Mouse (Mus musculus): Measurements from ENCODE around the gene Twnk. TPM values are rescaled to one million over a fixed set of nuclear protein-coding genes. Genes with fewer than 3 reads are reported as not detected.

The Twnk gene
- polyA plus RNA-seq, 1 experiment from 2014 or later = 24.0 TPM

- Histone ChIP-seq H3K4me2 (replicated peaks) (peak within 1 kb of the TSS; percentile 89), H3K36me3 (peaks cover 48% of the 10 kb centered on the region)
- WGBS = under 1% methylated on average over 82 of the region's 82 CpGs
Observed at GRCm38 (mm10) chr19:45005957-45006712, 672 bp downstream of the Twnk start, which contains the start of gene Mrpl43. Gene Mrpl43, minus strand, starts transcription at chr19:45006442.

DNA sequence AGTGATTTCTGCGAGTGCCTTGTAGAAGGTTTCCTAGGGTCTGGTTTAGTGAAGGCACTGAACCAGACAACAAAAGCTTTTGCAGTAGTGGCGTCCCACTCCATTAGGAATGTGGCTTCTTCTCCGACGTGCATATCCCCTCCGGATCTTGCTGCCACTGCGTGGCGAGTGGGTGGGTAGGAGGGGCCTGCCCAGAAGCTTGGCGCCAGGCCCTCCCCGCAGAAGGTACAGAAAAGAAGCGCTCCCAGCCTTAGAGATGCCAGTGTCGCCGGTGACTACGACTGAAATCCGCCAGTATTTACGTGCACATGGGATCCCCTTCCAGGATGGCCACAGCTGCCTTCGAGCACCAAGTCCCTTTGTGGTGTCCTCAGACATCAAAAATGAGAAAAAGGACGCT, 1.6 kb downstream of the Twnk start:
- H3K36me3 ChIP-seq = peaks cover 48% of the 10 kb centered on the region
- peak overlapping the region; percentile 34 for H3K27ac ChIP-seq (replicated peaks)
- peak overlapping the region; percentile 89 for H3K4me2 ChIP-seq (replicated peaks)
- 36% methylated on average over 17 of the region's 17 CpGs for WGBS
- no peaks in the 10 kb centered on the region for H3K9me3 ChIP-seq
- peak overlapping the region; percentile 89 for H3K4me3 ChIP-seq
- no peaks in the 10 kb centered on the region for H3K27me3 ChIP-seq
- peak overlapping the region; percentile 80 for H3K9ac ChIP-seq (replicated peaks)
- H3K4me1 ChIP-seq = peaks cover 35% of the 10 kb centered on the region
- no peak for ATAC-seq (replicated peaks)

More at GRCm38 (mm10) chr19:45005957-45006712, 672 bp downstream of the Twnk start, which contains the start of gene Mrpl43:
- H3K4me1 ChIP-seq = peaks cover 35% of the 10 kb centered on the region
- peak within 1 kb of the TSS; percentile 70 for H3K27ac ChIP-seq (replicated peaks)
- peak; percentile 94 for ATAC-seq (replicated peaks)
- peak within 1 kb of the TSS; percentile 89 for H3K4me3 ChIP-seq
- peak within 1 kb of the TSS; percentile 80 for H3K9ac ChIP-seq (replicated peaks)
- no peaks in the 10 kb centered on the region for H3K9me3 ChIP-seq
- H3K27me3 ChIP-seq = no peaks in the 10 kb centered on the region

- H3K4me3 ChIP-seq = peak overlapping the region; percentile 89
- H3K36me3 ChIP-seq = peaks cover 43% of the 10 kb centered on the region
- H3K4me1 ChIP-seq = peaks cover 40% of the 10 kb centered on the region
- 0 out of 2 replicates have a peak overlapping the region, but pooled peaks have one; percentile 34 for H3K27ac ChIP-seq (replicated peaks)
- no peaks in the 10 kb centered on the region for H3K9me3 ChIP-seq
- no peaks in the 10 kb centered on the region for H3K27me3 ChIP-seq
- ATAC-seq (replicated peaks) = no peak
- peak overlapping the region; percentile 89 for H3K4me2 ChIP-seq (replicated peaks)
- WGBS = 93% methylated on average over 20 of the region's 20 CpGs
- 0 out of 2 replicates have a peak overlapping the region, but pooled peaks have one; percentile 80 for H3K9ac ChIP-seq (replicated peaks)
Observed at GRCm38 (mm10) chr19:45007425-45008191, 2.1 kb downstream of the Twnk start.

DNA sequence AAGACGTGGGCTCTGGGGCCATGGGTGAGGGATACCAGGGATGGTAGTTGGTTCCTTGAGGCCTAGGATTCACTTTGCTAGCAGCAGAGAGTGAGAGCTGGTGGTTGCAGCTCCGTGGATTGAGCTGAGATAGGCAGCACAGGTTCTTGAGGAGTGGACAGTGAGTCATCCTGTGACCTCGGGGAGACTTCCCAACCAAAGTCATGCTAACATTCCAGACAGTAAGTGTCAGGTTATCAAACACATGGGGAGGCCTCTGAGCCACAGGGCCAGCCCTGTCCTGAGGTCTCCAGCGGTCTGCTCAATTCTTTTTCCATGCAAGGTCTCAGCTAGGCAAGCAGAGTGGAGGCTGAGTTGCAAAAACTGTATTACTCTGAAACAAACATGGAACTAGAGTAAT, 5.2 kb downstream of the Twnk start:
- Histone ChIP-seq H3K9ac (replicated peaks) (no peak overlapping the region), H3K4me1 (peaks cover 49% of the 10 kb centered on the region), H3K36me3 (peaks cover 27% of the 10 kb centered on the region), H3K27ac (replicated peaks) (no peak overlapping the region), H3K4me2 (replicated peaks) (no peak overlapping the region), H3K9me3 (no peaks in the 10 kb centered on the region), H3K27me3 (no peaks in the 10 kb centered on the region), H3K4me3 (no peak overlapping the region)
- no peak for ATAC-seq (replicated peaks)
- 89% methylated on average over 4 of the region's 4 CpGs for WGBS

DNA sequence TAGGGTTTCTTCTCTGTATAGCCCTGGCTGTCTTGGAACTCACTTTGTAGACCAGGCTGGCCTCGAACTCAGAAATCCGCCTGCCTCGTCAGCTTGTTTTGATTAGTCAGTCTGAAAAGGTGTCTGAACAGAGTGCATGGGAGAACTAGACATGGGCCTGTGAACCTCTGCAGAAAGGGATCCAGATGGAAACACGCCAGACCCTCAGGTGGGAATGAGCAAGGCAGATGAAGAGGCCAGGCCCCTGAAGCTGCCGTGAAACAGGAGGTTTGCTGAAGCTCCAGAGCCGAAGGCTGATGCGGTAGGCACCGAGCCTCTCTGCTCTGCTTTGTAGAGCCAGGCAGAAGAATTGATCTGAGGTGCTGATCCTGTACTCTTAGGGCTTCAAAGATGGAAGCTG, 6.8 kb downstream of the Twnk start:
- 0 out of 2 replicates have a peak overlapping the region, but pooled peaks have one; percentile 9 for H3K9ac ChIP-seq (replicated peaks)

DNA sequence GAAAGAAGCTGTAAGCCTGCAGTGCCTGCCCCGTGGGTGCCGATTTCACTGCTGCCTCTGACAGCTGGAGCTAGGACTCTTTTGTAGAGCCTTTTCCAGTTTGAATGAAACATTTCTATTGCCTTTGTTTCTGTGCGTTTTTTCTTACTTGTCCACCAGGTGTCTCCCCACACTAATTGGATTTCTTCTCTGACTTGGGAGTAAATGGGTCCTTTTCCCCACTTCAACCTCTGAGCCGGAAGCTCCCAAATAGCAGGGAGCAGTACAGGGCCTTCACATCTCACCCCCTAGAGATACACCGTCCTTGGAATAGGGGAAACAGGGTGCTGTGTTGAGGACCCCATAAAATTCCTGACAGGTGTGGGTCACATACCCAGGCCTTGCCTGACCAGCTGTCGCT, 7.2 kb downstream of the Twnk start:
- H3K36me3 ChIP-seq = peaks cover 27% of the 10 kb centered on the region
- WGBS = 29% methylated on average over 6 of the region's 6 CpGs
- H3K27ac ChIP-seq (replicated peaks) = peak overlapping the region; percentile 67
- H3K4me3 ChIP-seq = no peak overlapping the region
- H3K9ac ChIP-seq (replicated peaks) = 0 out of 2 replicates have a peak overlapping the region, but pooled peaks have one; percentile 9
- H3K9me3 ChIP-seq = no peaks in the 10 kb centered on the region
- peaks cover 55% of the 10 kb centered on the region for H3K4me1 ChIP-seq
- no peak for ATAC-seq (replicated peaks)
- H3K4me2 ChIP-seq (replicated peaks) = no peak overlapping the region
- no peaks in the 10 kb centered on the region for H3K27me3 ChIP-seq

More for the DNA sequence above, 6.8 kb downstream of the Twnk start:
- WGBS = 78% methylated on average over 8 of the region's 8 CpGs
- H3K9me3 ChIP-seq = no peaks in the 10 kb centered on the region
- H3K27me3 ChIP-seq = no peaks in the 10 kb centered on the region
- peaks cover 57% of the 10 kb centered on the region for H3K4me1 ChIP-seq
- peak overlapping the region; percentile 67 for H3K27ac ChIP-seq (replicated peaks)
- peaks cover 27% of the 10 kb centered on the region for H3K36me3 ChIP-seq
- no peak for ATAC-seq (replicated peaks)
- no peak overlapping the region for H3K4me3 ChIP-seq
- no peak overlapping the region for H3K4me2 ChIP-seq (replicated peaks)

DNA sequence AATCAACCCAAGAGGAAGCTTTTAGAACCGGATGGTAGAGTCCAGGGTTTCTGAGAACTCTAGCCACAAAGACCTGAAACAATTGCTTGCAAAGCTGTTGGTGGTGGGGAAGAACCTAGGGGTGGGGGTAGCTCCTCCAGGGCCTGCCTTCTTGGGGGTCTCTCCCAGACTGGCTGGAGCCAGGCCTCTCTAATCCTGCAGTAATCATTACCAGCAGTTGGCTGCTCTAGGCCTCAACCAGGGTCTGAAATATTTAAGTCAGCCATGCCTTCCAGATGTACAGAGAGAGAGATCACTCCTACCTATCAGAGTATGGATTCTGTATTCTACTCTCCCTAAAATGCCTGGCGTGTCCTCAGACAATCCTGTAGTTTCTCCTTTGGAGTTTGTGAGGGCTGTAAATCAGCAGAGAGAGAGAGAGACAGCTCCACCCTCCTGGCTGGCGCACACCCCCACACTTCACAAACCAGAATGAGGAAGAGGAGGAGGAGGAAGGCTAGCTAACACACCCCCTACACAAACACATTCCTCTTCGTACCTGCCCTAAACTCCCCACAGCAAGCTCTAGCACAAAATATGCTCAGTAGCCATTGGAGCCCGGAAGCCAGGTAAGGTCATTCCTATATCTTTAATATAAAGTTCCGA, 8.2 kb downstream of the Twnk start:
- no peaks in the 10 kb centered on the region for H3K9me3 ChIP-seq
- H3K4me2 ChIP-seq (replicated peaks) = no peak overlapping the region
- ATAC-seq (replicated peaks) = no peak
- peaks cover 49% of the 10 kb centered on the region for H3K4me1 ChIP-seq
- no peaks in the 10 kb centered on the region for H3K27me3 ChIP-seq
- H3K27ac ChIP-seq (replicated peaks) = no peak overlapping the region
- no peak overlapping the region for H3K9ac ChIP-seq (replicated peaks)
- peaks cover 27% of the 10 kb centered on the region for H3K36me3 ChIP-seq
- 71% methylated on average over 6 of the region's 6 CpGs for WGBS
- no peak overlapping the region for H3K4me3 ChIP-seq

DNA sequence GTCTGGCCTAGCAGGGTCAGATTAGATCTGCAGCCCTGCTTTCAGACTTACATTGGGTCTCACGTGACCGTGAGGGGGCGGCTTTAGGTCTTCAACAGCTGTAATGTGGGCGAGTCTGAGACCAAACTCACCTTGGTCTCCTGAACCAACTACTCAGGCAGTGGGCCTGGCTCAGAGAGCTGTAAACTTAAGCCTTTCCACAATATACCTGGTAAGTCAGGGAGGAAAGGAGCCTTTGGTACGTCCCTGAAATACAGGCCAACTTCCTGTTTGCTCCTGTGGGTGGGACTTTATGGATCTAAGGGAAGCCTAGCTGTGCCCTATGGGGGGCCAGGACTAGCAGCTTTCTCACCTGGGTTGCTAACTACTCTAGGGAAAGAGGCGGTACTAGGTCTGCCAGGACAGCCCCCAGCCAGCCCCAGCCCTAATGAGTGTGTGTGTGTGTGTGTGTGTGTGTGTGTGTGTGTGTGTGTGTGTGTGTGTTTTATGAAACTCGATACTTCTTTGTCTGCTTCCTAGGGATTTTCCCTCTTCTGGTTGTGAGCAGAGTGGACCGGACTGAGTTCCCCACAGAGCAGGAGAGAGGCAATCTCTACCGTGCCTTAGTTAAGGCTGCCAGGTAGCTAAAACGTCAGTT, 9.0 kb downstream of the Twnk start, which contains the start of gene Lzts2:
Gene Lzts2, plus strand, starts transcription at position 80 of the 637 bp plus-strand sequence.
- peak within 1 kb of the TSS; percentile 62 for H3K4me2 ChIP-seq (replicated peaks)
- no peaks in the 10 kb centered on the region for H3K9me3 ChIP-seq
- peak within 1 kb of the TSS; percentile 85 for H3K4me3 ChIP-seq
- H3K4me1 ChIP-seq = peaks cover 50% of the 10 kb centered on the region
- no peak for ATAC-seq (replicated peaks)
- WGBS = 11% methylated on average over 9 of the region's 10 CpGs
- peak within 1 kb of the TSS; percentile 79; the same call in 1 of the 2 replicates for H3K9ac ChIP-seq (replicated peaks)
- no peaks in the 10 kb centered on the region for H3K27me3 ChIP-seq
- H3K27ac ChIP-seq (replicated peaks) = peak within 1 kb of the TSS; percentile 99; the same call in 1 of the 2 replicates
- H3K36me3 ChIP-seq = peaks cover 23% of the 10 kb centered on the region

DNA sequence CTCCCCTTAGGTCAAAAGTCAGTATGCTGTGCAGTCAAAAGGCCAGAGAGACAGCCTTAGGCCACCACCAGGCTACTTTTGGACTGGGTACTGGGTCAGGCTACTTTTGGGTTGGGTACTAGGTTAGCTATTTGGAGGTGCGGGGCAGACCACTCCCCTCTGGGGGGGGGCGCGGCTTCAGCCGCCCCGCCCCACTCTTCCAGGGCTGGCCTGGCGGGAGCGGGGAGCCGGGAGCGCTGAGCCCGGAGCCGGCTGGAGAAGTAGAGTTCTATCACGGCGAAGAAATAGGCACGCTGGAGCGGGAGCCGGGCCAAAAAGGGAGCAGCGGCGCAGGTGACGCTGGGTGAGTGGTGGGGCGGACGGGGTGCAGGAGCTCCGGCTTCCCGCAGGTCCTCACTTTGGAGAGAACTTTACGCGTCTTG, 9.5 kb downstream of the Twnk start:
- peaks cover 55% of the 10 kb centered on the region for H3K4me1 ChIP-seq
- no peak for ATAC-seq (replicated peaks)
- H3K36me3 ChIP-seq = peaks cover 18% of the 10 kb centered on the region
- H3K4me2 ChIP-seq (replicated peaks) = peak overlapping the region; percentile 62
- no peaks in the 10 kb centered on the region for H3K9me3 ChIP-seq
- under 1% methylated on average over 25 of the region's 25 CpGs for WGBS
- peak overlapping the region; percentile 79; the same call in 1 of the 2 replicates for H3K9ac ChIP-seq (replicated peaks)
- peak overlapping the region; percentile 85 for H3K4me3 ChIP-seq
- H3K27ac ChIP-seq (replicated peaks) = peak overlapping the region; percentile 99; the same call in 1 of the 2 replicates
- H3K27me3 ChIP-seq = no peaks in the 10 kb centered on the region

DNA sequence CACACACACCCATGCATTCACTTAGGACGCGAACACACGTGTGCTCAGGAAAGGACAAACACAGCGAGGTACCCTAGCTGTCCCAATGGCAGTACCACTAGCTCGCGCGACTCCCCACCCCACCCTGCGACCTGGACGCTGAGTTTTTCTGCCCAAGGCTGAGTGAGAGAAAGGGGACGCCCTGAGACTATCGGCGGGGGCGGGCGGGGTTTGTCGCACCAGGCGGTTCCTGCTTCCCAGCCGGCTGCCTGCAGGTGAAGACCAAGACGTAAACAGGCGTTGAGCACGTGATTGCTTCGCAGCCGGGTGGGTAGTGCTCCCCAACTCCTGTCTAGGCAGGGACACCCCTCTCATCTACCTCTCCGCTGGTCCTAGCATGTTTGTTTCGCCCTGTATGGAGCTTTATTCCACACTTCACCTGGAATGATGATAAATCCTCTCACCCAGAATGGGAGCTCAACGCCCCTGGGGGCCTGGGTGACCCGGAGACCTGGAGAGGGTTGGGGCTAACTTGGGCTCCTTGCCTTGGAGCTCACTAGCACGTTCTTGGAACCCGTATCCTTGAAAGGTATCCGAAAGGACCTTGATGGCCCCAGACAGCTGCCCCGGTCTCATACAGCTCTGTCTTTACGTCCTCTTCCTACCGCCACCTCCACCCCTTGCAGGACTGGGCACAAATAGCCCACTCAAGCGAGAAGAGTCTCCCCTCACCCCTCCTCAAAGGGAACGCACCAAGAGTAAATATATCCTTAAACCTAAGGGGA, 10.2 kb downstream of the Twnk start:
- Histone ChIP-seq H3K9ac (replicated peaks) (peak overlapping the region; percentile 79), H3K4me1 (peaks cover 62% of the 10 kb centered on the region), H3K27ac (replicated peaks) (peak overlapping the region; percentile 99), H3K36me3 (peaks cover 12% of the 10 kb centered on the region), H3K4me2 (replicated peaks) (peak overlapping the region; percentile 62), H3K4me3 (peak overlapping the region; percentile 85), H3K9me3 (no peaks in the 10 kb centered on the region), H3K27me3 (no peaks in the 10 kb centered on the region)
- peak; percentile 26 for ATAC-seq (replicated peaks)
- WGBS = under 1% methylated on average over 34 of the region's 34 CpGs
